Mouse (Mus musculus) neural tube, embryonic 15.5 days (tissue): Measurements from ENCODE around the gene Pparg. TPM values are rescaled to one million over a fixed set of nuclear protein-coding genes. Genes with fewer than 3 reads are reported as not detected.

Source experiments
- ATAC-seq: fragments of 200-750 bp; cut with Nextera tagmentation; 2 replicates; pipeline ENCODE4 v1.8.0; 2017; ENCODE audit warnings: mild to moderate bottlenecking, moderate TSS enrichment, moderate library complexity; ENCODE audit not compliant: low FRiP score
- H3K27ac ChIP-seq: fragments of 300-500 bp; sonication (generic); replicated peaks from 2 replicates; pipeline ENCODE4 v1.5.1; 2015; ENCODE audit warnings: mild to moderate bottlenecking, inconsistent platforms
- H3K27me3 ChIP-seq: fragments of 300-500 bp; sonication (generic); replicated peaks from 2 replicates; pipeline ENCODE4 v1.6.1; 2015; ENCODE audit warnings: inconsistent platforms
- H3K36me3 ChIP-seq: fragments of 300-500 bp; sonication (generic); 2 replicates; pipeline ENCODE4 v1.6.1; 2015; ENCODE audit warnings: inconsistent platforms
- H3K4me1 ChIP-seq: fragments of 300-500 bp; sonication (generic); 2 replicates; pipeline ENCODE4 v1.6.1; 2015; ENCODE audit warnings: inconsistent platforms
- H3K4me2 ChIP-seq: fragments of 300-500 bp; sonication (generic); 2 replicates; pipeline ENCODE4 v1.6.1; 2015; ENCODE audit warnings: inconsistent platforms, mild to moderate bottlenecking, moderate library complexity
- H3K4me3 ChIP-seq: fragments of 300-500 bp; sonication (generic); replicated peaks from 2 replicates; pipeline ENCODE4 v1.5.1; 2015; ENCODE audit warnings: mild to moderate bottlenecking, inconsistent platforms
- H3K9ac ChIP-seq: fragments of 300-500 bp; sonication (generic); replicated peaks from 2 replicates; pipeline ENCODE4 v1.6.1; 2015; ENCODE audit warnings: mild to moderate bottlenecking, inconsistent platforms
- H3K9me3 ChIP-seq: fragments of 300-500 bp; sonication (generic); replicated peaks from 2 replicates; pipeline ENCODE4 v1.6.1; 2016; ENCODE audit warnings: inconsistent platforms
- WGBS: fragments of 180-500 bp; shearing (Covaris S2); methylation state at CpG from one replicate; pipeline ENCODE4 v1.1.7; 2015; ENCODE audit warnings: mixed read lengths; 5-methylcytosine and 5-hydroxymethylcytosine counted together
- polyA plus RNA-seq: library from polyadenylated mRNA; unstranded; fragments of >200 nt; fragmentation: Nextera tagmentation; extraction: Ambion mirVana; gene quantifications from 2 replicates; pipeline ENCODE4 v1.2.1, GENCODE M21; 2015

Pparg gene
- polyA plus RNA-seq, 1 experiment from 2014 or later = 0.56 TPM

GRCm38 (mm10) chr6:115466601-115467000 lies 105.8 kb downstream of the Pparg start:
- no peaks in the 10 kb centered on the region for H3K27me3 ChIP-seq
- WGBS = 69% methylated on average over 3 of the region's 3 CpGs
- no peak overlapping the region for H3K9ac ChIP-seq
- no peaks in the 10 kb centered on the region for H3K4me1 ChIP-seq
- ATAC-seq = no peak
- H3K27ac ChIP-seq = no peak overlapping the region
- H3K36me3 ChIP-seq = no peaks in the 10 kb centered on the region
- no peak overlapping the region for H3K4me2 ChIP-seq
- H3K4me3 ChIP-seq = no peak overlapping the region
- H3K9me3 ChIP-seq = no peaks in the 10 kb centered on the region

DNA sequence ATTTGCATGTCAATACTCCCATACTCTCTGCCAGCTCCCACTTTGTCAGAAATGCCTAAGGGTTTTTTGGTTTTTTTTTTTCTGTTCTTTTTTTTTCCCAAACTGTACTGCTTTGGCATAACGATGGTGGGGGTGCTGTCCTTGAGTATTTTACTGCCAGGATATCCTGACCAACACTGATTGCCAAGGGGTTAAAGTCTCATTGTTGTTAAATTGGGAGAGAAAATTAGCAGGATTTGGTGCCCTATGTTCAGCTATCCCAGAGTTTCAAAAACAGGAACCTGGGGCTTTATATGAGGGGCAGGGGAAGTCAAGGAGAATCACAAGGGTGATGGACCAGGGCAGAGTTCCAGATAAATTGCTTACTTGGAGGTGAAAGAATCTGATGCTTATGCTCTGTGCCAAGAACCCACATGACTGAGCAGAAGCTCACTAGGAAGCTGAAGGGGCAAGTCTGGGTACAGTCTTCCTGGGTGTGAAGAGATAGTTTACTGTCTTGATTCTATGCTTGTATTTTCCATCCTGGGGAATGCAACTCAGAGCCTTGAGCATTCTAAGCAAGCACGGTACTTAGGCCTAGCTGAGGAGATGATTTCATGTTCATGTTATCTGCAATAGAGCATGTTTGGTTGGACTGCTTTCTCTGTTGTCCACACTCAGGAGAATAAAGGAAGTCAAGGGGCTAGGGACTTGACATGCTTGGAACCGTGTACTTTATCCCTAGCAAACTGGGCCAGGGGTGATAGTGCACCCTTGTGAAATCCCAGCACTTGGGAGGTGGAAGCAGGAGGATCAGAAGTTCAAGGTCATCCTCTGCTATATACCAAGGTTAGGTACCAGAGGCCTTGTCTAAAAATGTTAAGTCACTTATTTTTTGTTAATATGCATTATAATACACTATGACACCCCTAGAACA lies 109.2 kb downstream of the Pparg start:
- H3K36me3 ChIP-seq = no peaks in the 10 kb centered on the region
- no peak overlapping the region for H3K9ac ChIP-seq
- no peak overlapping the region for H3K4me3 ChIP-seq
- WGBS = 71% methylated on average over 3 of the region's 3 CpGs
- no peak overlapping the region for H3K4me2 ChIP-seq
- no peak overlapping the region for H3K27ac ChIP-seq
- no peaks in the 10 kb centered on the region for H3K4me1 ChIP-seq
- H3K27me3 ChIP-seq = no peaks in the 10 kb centered on the region
- H3K9me3 ChIP-seq = no peaks in the 10 kb centered on the region
- no peak for ATAC-seq

DNA sequence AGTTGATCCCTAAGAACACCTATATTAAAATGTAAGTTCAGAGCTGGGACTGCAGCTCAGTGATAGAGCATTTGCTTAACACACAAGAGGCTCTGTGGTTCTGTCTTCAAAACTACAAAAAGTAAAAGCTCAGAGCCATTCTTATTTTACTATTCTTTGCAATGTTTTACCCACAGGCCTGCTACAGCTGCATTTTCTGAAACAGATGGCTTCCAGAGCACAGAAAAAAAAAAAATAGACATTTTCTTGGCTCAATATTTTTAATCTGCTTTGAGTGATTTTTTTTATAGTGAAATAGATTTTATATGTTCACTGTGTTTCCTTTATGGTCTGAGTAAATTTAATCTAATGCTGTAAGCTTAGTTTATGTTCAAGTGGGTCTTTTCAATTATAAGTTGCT lies 111.2 kb downstream of the Pparg start:
- Histone ChIP-seq H3K36me3 (no peaks in the 10 kb centered on the region), H3K9me3 (no peaks in the 10 kb centered on the region), H3K4me1 (no peaks in the 10 kb centered on the region), H3K27ac (no peak overlapping the region), H3K27me3 (no peaks in the 10 kb centered on the region), H3K4me3 (no peak overlapping the region), H3K4me2 (no peak overlapping the region), H3K9ac (no peak overlapping the region)
- no peak for ATAC-seq

GRCm38 (mm10) chr6:115477081-115477695 lies 116.4 kb downstream of the Pparg start:
- H3K4me3 ChIP-seq = no peak overlapping the region
- no peaks in the 10 kb centered on the region for H3K27me3 ChIP-seq
- no peaks in the 10 kb centered on the region for H3K36me3 ChIP-seq
- H3K9ac ChIP-seq = no peak overlapping the region
- 0 out of 2 replicates have a peak, but pooled peaks cover 6% of the 10 kb centered on the region for H3K4me1 ChIP-seq
- WGBS = 67% methylated on average over 7 of the region's 7 CpGs
- H3K27ac ChIP-seq = no peak overlapping the region
- no peak for ATAC-seq
- H3K4me2 ChIP-seq = no peak overlapping the region
- H3K9me3 ChIP-seq = no peaks in the 10 kb centered on the region

GRCm38 (mm10) chr6:115479963-115480321 lies 119.2 kb downstream of the Pparg start:
- H3K9ac ChIP-seq = no peak overlapping the region
- no peak overlapping the region for H3K4me2 ChIP-seq
- no peak overlapping the region for H3K4me3 ChIP-seq
- no peaks in the 10 kb centered on the region for H3K27me3 ChIP-seq
- no peak overlapping the region for H3K27ac ChIP-seq
- H3K4me1 ChIP-seq = 0 out of 2 replicates have a peak, but pooled peaks cover 6% of the 10 kb centered on the region
- H3K9me3 ChIP-seq = no peaks in the 10 kb centered on the region
- no peak for ATAC-seq
- no peaks in the 10 kb centered on the region for H3K36me3 ChIP-seq

DNA sequence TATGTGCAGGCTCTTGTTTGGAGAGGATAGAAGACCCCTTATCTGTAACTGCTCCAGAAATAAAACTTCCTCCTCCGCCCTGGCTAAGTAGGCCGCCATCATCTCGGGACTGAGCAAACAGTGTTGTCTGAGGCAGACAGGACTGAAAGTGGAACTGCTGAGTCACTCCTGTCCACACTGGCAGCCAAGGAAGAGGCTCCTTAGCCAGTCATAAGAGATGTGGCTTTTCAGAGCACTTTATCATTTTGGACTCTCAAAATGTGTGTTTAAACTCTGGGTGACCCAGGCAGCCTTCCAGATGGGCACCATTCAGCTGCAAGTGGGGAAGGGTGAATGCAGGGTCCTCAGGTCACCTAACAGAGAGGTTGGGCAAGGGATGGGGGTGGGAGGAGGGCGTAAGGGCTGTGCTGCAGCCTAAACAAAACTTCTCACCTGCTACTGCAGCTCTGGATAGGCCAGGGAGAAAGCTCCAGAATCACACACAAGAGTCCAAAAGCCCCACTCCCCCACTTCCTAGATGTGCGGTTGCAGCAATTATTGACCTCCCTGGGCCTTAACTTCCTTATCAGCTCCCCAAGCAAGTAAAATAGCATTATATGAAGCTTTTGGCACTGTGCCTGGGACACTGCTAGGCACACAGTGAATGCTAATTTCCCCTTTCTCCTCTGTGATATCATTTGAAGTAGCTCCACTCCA lies 119.7 kb downstream of the Pparg start:
- Histone ChIP-seq H3K9me3 (no peaks in the 10 kb centered on the region), H3K9ac (no peak overlapping the region), H3K4me3 (no peak overlapping the region), H3K4me1 (0 out of 2 replicates have a peak, but pooled peaks cover 6% of the 10 kb centered on the region), H3K27ac (no peak overlapping the region), H3K27me3 (no peaks in the 10 kb centered on the region), H3K36me3 (no peaks in the 10 kb centered on the region), H3K4me2 (no peak overlapping the region)
- ATAC-seq = no peak
- WGBS = 64% methylated on average over 5 of the region's 5 CpGs

DNA sequence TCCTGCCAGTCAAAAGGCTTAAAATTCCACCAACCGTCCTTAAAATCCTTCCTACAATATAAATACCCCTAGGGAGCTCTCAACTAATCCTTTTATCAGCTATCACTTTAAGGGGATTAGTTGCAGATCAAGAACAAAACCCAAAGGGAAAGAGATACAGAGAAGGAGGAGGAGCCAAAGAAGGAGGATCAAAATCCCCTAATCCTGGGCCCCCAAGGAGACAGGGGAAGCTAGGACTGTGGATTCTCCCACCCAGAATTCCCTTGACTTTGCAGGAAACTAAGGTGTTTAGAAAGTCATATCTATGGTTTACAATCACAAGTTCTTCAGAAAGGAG lies 120.2 kb downstream of the Pparg start:
- H3K9me3 ChIP-seq = no peaks in the 10 kb centered on the region
- H3K9ac ChIP-seq = no peak overlapping the region
- H3K4me1 ChIP-seq = 0 out of 2 replicates have a peak, but pooled peaks cover 6% of the 10 kb centered on the region
- H3K27me3 ChIP-seq = no peaks in the 10 kb centered on the region
- no peak overlapping the region for H3K27ac ChIP-seq
- no peaks in the 10 kb centered on the region for H3K36me3 ChIP-seq
- 24% methylated on average over 1 of the region's 1 CpGs for WGBS
- no peak overlapping the region for H3K4me2 ChIP-seq
- ATAC-seq = no peak
- H3K4me3 ChIP-seq = no peak overlapping the region

- Histone ChIP-seq H3K27ac (no peak overlapping the region), H3K27me3 (no peaks in the 10 kb centered on the region), H3K9ac (no peak overlapping the region), H3K9me3 (no peaks in the 10 kb centered on the region), H3K4me3 (no peak overlapping the region), H3K36me3 (no peaks in the 10 kb centered on the region), H3K4me1 (0 out of 2 replicates have a peak, but pooled peaks cover 6% of the 10 kb centered on the region), H3K4me2 (no peak overlapping the region)
- WGBS = 63% methylated on average over 3 of the region's 3 CpGs
- ATAC-seq = no peak
Observed at GRCm38 (mm10) chr6:115481603-115482002, 120.9 kb downstream of the Pparg start.

GRCm38 (mm10) chr6:115485635-115486034 lies 124.9 kb downstream of the Pparg start:
- WGBS = 82% methylated on average over 6 of the region's 6 CpGs
- no peak for ATAC-seq
- H3K4me1 ChIP-seq = 0 out of 2 replicates have a peak, but pooled peaks cover 2% of the 10 kb centered on the region
- no peak overlapping the region for H3K9ac ChIP-seq
- no peak overlapping the region for H3K4me2 ChIP-seq
- no peaks in the 10 kb centered on the region for H3K9me3 ChIP-seq
- H3K4me3 ChIP-seq = no peak overlapping the region
- no peaks in the 10 kb centered on the region for H3K36me3 ChIP-seq
- no peak overlapping the region for H3K27ac ChIP-seq
- no peaks in the 10 kb centered on the region for H3K27me3 ChIP-seq

DNA sequence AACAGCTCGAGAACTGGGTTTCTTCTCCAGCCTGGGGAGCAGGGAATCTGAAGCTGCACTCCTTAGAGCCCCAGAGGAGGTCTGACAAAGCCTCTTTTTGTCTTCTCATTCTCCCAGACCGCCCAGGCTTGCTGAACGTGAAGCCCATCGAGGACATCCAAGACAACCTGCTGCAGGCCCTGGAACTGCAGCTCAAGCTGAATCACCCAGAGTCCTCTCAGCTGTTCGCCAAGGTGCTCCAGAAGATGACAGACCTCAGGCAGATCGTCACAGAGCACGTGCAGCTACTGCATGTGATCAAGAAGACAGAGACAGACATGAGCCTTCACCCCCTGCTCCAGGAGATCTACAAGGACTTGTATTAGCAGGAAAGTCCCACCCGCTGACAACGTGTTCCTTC lies 129.1 kb downstream of the Pparg start:
- Histone ChIP-seq H3K4me2 (no peak overlapping the region), H3K9ac (no peak overlapping the region), H3K4me1 (no peaks in the 10 kb centered on the region), H3K4me3 (no peak overlapping the region), H3K36me3 (no peaks in the 10 kb centered on the region), H3K27ac (no peak overlapping the region), H3K9me3 (no peaks in the 10 kb centered on the region), H3K27me3 (no peaks in the 10 kb centered on the region)
- ATAC-seq = no peak
- WGBS = 84% methylated on average over 9 of the region's 9 CpGs

DNA sequence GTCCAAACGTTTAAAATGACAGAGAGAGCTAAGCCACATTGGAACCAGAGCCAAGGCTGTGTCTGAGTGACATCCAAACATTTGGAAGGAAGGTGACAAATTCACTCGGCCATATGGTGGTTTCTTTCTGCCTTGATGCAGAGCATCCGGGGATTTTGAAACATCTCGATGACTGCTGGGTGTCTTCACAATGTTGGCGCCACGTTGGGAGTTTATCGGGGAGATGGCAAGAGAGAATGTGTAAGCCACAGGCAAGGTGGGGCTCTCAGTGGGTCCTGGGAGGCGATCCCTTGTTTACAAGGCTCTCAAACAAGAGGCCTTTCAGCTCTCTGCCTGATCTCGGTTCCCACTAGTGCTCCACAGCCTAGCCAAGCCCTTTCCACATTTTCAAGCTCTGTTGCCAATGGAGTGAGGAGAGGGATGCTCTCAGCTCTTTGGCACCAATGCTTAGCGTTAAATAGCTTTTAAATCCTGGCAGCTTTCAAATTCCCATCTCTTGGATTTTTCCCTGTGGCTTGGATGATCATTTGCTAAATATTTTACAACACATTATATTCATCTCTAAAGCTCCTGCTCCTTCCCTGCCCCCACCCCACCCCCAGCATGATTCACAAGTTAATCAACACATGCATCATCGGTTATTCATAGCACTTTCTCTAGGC lies 132.3 kb downstream of the Pparg start:
- H3K4me3 ChIP-seq = no peak overlapping the region
- H3K27ac ChIP-seq = no peak overlapping the region
- no peaks in the 10 kb centered on the region for H3K4me1 ChIP-seq
- ATAC-seq = no peak
- 73% methylated on average over 11 of the region's 11 CpGs for WGBS
- no peak overlapping the region for H3K4me2 ChIP-seq
- no peaks in the 10 kb centered on the region for H3K27me3 ChIP-seq
- no peaks in the 10 kb centered on the region for H3K36me3 ChIP-seq
- H3K9ac ChIP-seq = no peak overlapping the region
- no peaks in the 10 kb centered on the region for H3K9me3 ChIP-seq
